13 mouse cellular contexts compared by ENCODE assay signal in genomic region chr17:65723633-65724032, GRCm38 (mm10). TPM values are rescaled to one million over a fixed set of nuclear protein-coding genes. Genes with fewer than 3 reads are reported as not detected.
DNase-seq lines count a peak whose midpoint lies in the region; ATAC-seq lines count a peak whose summit lies in the region.
"Had no signal": no experiment of that assay in that cellular context is flagged by ENCODE, and none has a peak within 500 bp of the region (broad histone marks: within the 10 kb centered on the region; RNA-seq: fewer than 3 reads in every experiment).

No protein-coding gene starts in this region.

- H3K9ac ChIP-seq in liver, embryonic 12.5 days, result no peak overlapping the region
- no peak overlapping the region for H3K9ac ChIP-seq in liver, embryonic 11.5 days (ENCODE audit: low read depth, low read length)
- no peak overlapping the region for H3K9ac ChIP-seq in intestine, embryonic 14.5 days (ENCODE audit: low read length)
- H3K9ac ChIP-seq: limb, embryonic 13.5 days had no signal

- no peak for ATAC-seq in liver, embryonic 12.5 days
- ATAC-seq in liver, embryonic 11.5 days (replicated peaks; ENCODE audit: low FRiP score), result no peak
- 0 out of 2 replicates have a peak, but pooled peaks have one; percentile 55 for ATAC-seq in intestine, embryonic 14.5 days (replicated peaks; ENCODE audit: low FRiP score, low TSS enrichment, low read depth)
- ATAC-seq in megakaryocyte, adult 5-6 weeks (ENCODE audit: poor library complexity, severe bottlenecking), result peak; percentile 19

- no peaks in the 10 kb centered on the region for H3K9me3 ChIP-seq in liver, embryonic 12.5 days (replicated peaks)
- no peaks in the 10 kb centered on the region for H3K9me3 ChIP-seq in liver, embryonic 11.5 days (ENCODE audit: control insufficient read depth, low read length)
- no peaks in the 10 kb centered on the region for H3K9me3 ChIP-seq in intestine, embryonic 14.5 days (ENCODE audit: control insufficient read depth, low read length)
- H3K9me3 ChIP-seq: limb, embryonic 13.5 days had no signal

- H3K27ac ChIP-seq in liver, embryonic 12.5 days, result no peak overlapping the region
- no peak overlapping the region for H3K27ac ChIP-seq in liver, embryonic 11.5 days (ENCODE audit: low read depth, low read length)
- no peak overlapping the region for H3K27ac ChIP-seq in intestine, embryonic 14.5 days (ENCODE audit: low read depth)
- H3K27ac ChIP-seq: heart, adult 2 months; limb, embryonic 13.5 days had no signal

- H3K36me3 ChIP-seq in liver, embryonic 12.5 days, result 0 out of 2 replicates have a peak, but pooled peaks cover 6% of the 10 kb centered on the region
- no peaks in the 10 kb centered on the region for H3K36me3 ChIP-seq in liver, embryonic 11.5 days (ENCODE audit: control insufficient read depth, insufficient read depth, low read length)
- H3K36me3 ChIP-seq in intestine, embryonic 14.5 days (ENCODE audit: control insufficient read depth, insufficient read depth, low read length), result peaks cover 4% of the 10 kb centered on the region; the same call in 1 of the 2 replicates

- 72% methylated on average over 8 of the region's 8 CpGs for WGBS in liver, embryonic 12.5 days (ENCODE audit: insufficient replicate concordance)
- 86% methylated on average over 8 of the region's 8 CpGs for WGBS in liver, embryonic 11.5 days
- 79% methylated on average over 8 of the region's 8 CpGs for WGBS in intestine, embryonic 14.5 days

- no peak overlapping the region for H3K4me3 ChIP-seq in liver, embryonic 12.5 days
- H3K4me3 ChIP-seq in liver, embryonic 11.5 days (ENCODE audit: low read depth, low read length), result no peak overlapping the region
- no peak overlapping the region for H3K4me3 ChIP-seq in intestine, embryonic 14.5 days (ENCODE audit: low read depth, low read length)
- H3K4me3 ChIP-seq: heart, adult 2 months; limb, embryonic 13.5 days had no signal

- no peak for DNase-seq in liver, embryonic 11.5 days (ENCODE audit: low spot score)
- no peak for DNase-seq in intestine, embryonic 14.5 days (ENCODE audit: low spot score)
- peak; percentile 32 to 61 for DNase-seq in thymus, postnatal 36 days
- DNase-seq in heart, postnatal 4 days, result no peak
- no peak for DNase-seq in frontal cortex, adult 2 months (ENCODE audit: extremely low spot score in 1 of 2, low spot score in 1 of 2)
- no peak for DNase-seq in embryo, embryonic 10.5 days (ENCODE audit: low spot score)
- DNase-seq: adrenal gland, adult 2 months; cerebellum, adult 8-10 months had no signal

- no peaks in the 10 kb centered on the region for H3K27me3 ChIP-seq in liver, embryonic 12.5 days (replicated peaks)
- H3K27me3 ChIP-seq in liver, embryonic 11.5 days (replicated peaks; ENCODE audit: control insufficient read depth, insufficient read depth, low read length), result no peaks in the 10 kb centered on the region
- H3K27me3 ChIP-seq in intestine, embryonic 14.5 days (replicated peaks; ENCODE audit: control insufficient read depth, insufficient read depth, low read length), result no peaks in the 10 kb centered on the region
- H3K27me3 ChIP-seq: CH12.LX; limb, embryonic 13.5 days had no signal

- 0 out of 2 replicates have a peak overlapping the region, but pooled peaks have one; percentile 13 for H3K4me2 ChIP-seq in liver, embryonic 12.5 days
- H3K4me2 ChIP-seq in liver, embryonic 11.5 days, result no peak overlapping the region
- H3K4me2 ChIP-seq in intestine, embryonic 14.5 days (ENCODE audit: low read length), result no peak overlapping the region
- H3K4me2 ChIP-seq: limb, embryonic 13.5 days had no signal

- 0 out of 2 replicates have a peak, but pooled peaks cover 4% of the 10 kb centered on the region for H3K4me1 ChIP-seq in liver, embryonic 12.5 days
- no peaks in the 10 kb centered on the region for H3K4me1 ChIP-seq in liver, embryonic 11.5 days (replicated peaks; ENCODE audit: control insufficient read depth, insufficient read depth, low read length)
- H3K4me1 ChIP-seq in intestine, embryonic 14.5 days (replicated peaks; ENCODE audit: control insufficient read depth, insufficient read depth, low read length), result no peaks in the 10 kb centered on the region

RNA-seq across cellular contexts. Expression of gene Rab31, which starts 48.9 kb away (rescaled TPM):
- 7.0 and 7.7 TPM in 2 replicates for polyA plus RNA-seq in liver, embryonic 12.5 days (2016; fragmentation: Nextera tagmentation; extraction: Ambion mirVana)
- 16.3 and 17.1 TPM in 2 replicates for polyA plus RNA-seq in liver, embryonic 11.5 days (2014; fragmentation: Nextera tagmentation; extraction: Ambion mirVana)
- polyA plus RNA-seq in intestine, embryonic 14.5 days (2014; fragmentation: Nextera tagmentation; extraction: Ambion mirVana), result 40.9 and 42.8 TPM in 2 replicates
- total RNA-seq in megakaryocyte, adult 5-6 weeks (2015), result 50.9 and 56.6 TPM in 2 replicates
- 85.0 and 90.9 TPM in 2 replicates for total RNA-seq in megakaryocyte, adult 5-6 weeks (2017)
- 10 to 100 TPM; 39.7 to 42.5 TPM for total RNA-seq in heart, postnatal 4 days (2021)
- polyA plus RNA-seq in frontal cortex, adult 2 months (2012; rRNA removed), result 74.9 and 77.4 TPM in 2 replicates

RNA-seq across cellular contexts. Expression of gene Ppp4r1, which starts 58.7 kb away (rescaled TPM):
- polyA plus RNA-seq in liver, embryonic 12.5 days (2016; fragmentation: Nextera tagmentation; extraction: Ambion mirVana), result 17.9 and 18.1 TPM in 2 replicates
- polyA plus RNA-seq in liver, embryonic 11.5 days (2014; fragmentation: Nextera tagmentation; extraction: Ambion mirVana), result 25.5 and 28.0 TPM in 2 replicates
- 45.3 and 48.0 TPM in 2 replicates for polyA plus RNA-seq in intestine, embryonic 14.5 days (2014; fragmentation: Nextera tagmentation; extraction: Ambion mirVana)
- total RNA-seq in megakaryocyte, adult 5-6 weeks (2015), result 57.8 and 78.5 TPM in 2 replicates
- total RNA-seq in megakaryocyte, adult 5-6 weeks (2017), result 57.3 and 58.5 TPM in 2 replicates
- 10 to 100 TPM; 79.8 to 83.0 TPM for total RNA-seq in heart, postnatal 4 days (2021)
- 72.2 and 73.3 TPM in 2 replicates for polyA plus RNA-seq in frontal cortex, adult 2 months (2012; rRNA removed)

Comparison
In these comparisons a context has a peak if more than half of its experiments do, and no peak if none do; other contexts are left out.
1. ATAC-seq: peak in intestine, embryonic 14.5 days (single experiment) and megakaryocyte, adult 5-6 weeks (single experiment); none in liver, embryonic 12.5 days (single experiment) and liver, embryonic 11.5 days (single experiment).
2. DNase-seq: peak in thymus, postnatal 36 days (2 of 2); none in liver, embryonic 11.5 days (single experiment), intestine, embryonic 14.5 days (single experiment), heart, postnatal 4 days (single experiment), frontal cortex, adult 2 months (0 of 2) and embryo, embryonic 10.5 days (single experiment).